Mouse (Mus musculus): ENCODE data around the gene Rnf208. TPM values are rescaled to one million over a fixed set of nuclear protein-coding genes. Genes with fewer than 3 reads are reported as not detected.

Rnf208 gene
- total and polyA plus RNA-seq, 3 experiments, result 0.22 to 54.7 (median 18.4) TPM

DNA sequence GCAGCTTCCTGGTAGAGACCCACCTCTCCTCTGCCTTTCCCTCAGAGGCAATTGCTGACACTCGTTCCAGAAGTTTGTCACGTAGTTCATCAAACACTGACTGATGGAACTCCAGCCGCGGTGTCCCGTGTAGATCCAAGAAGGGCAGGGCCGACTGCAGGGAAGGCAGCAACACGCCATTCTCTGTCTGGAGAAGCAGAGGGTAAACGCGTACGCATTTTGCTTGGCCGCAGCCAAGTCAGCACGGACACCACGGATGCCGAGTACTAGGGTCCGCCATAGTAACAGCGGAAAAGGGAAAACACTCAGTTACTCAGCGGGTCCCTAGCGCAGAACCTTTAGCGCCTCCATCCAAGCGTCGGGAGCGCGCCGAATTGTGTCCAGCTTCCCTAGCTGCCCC is 31.4 kb upstream of the Rnf208 start:
- ATAC-seq (ENCODE audit: extremely low read depth, insufficient number of reproducible peaks, low FRiP score, poor library complexity, severe bottlenecking) (no peak), DNase-seq (ENCODE audit: low spot score) (no peak)
- H3K4me3 ChIP-seq (ENCODE audit: low read depth, low read length), result peak overlapping the region; percentile 90
- peaks cover 9% of the 10 kb centered on the region for H3K27me3 ChIP-seq (ENCODE audit: insufficient read depth, low read length)
- peaks cover 47% of the 10 kb centered on the region for H3K36me3 ChIP-seq (replicated peaks)
- H3K4me1 ChIP-seq (ENCODE audit: insufficient read depth, low read depth, low read length), result peaks cover 63% of the 10 kb centered on the region
- H3K9me3 ChIP-seq (replicated peaks), result no peaks in the 10 kb centered on the region
- TF ChIP-seq TAL1 (conservative IDR thresholded peaks at IDR 0.05; ENCODE audit: low read depth, low read length) (no peak), GATA2 (IDR thresholded peaks at IDR 0.05; ENCODE audit: borderline replicate concordance, low read depth, low read length) (no peak)

DNA sequence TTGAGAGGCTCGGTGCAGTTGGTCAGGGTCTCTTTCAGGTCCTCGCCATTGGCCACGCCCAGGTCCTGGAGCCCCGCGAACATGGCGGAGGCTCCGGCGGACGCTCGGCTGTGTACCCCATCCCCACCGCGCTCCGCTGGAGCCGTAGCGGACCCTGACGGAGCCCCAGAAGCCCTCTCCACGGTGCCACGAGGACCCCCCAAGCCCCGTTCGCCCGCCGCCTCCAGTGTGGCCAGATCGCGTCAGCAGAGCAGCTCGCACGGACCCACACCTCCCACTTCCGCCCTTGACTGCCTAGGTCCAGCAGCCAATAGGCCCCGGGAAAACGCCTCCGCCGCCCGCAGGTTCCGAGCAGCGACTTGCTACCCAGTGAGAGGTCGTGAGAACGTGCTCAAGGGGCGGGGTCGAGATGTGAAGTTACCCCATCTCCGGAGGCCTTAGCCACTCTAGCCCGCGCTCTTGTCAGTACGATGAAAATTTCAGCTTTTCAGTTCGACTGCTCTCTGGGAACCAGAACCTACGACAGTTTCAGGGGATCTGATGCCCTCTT is 30.9 kb upstream of the Rnf208 start, which contains the start of gene Nelfb:
Gene Nelfb, minus strand, starts transcription at position 369 of the 550 bp plus-strand sequence.
- Histone ChIP-seq H3K36me3 (replicated peaks) (peaks cover 42% of the 10 kb centered on the region), H3K27me3 (ENCODE audit: insufficient read depth, low read length) (peaks cover 14% of the 10 kb centered on the region), H3K9me3 (replicated peaks) (no peaks in the 10 kb centered on the region), H3K4me1 (ENCODE audit: insufficient read depth, low read depth, low read length) (peaks cover 58% of the 10 kb centered on the region), H3K4me3 (ENCODE audit: low read depth, low read length) (peak within 1 kb of the TSS; percentile 90)
- ATAC-seq (ENCODE audit: extremely low read depth, insufficient number of reproducible peaks, low FRiP score, poor library complexity, severe bottlenecking), result peak; percentile 83
- TF ChIP-seq TAL1 (conservative IDR thresholded peaks at IDR 0.05; ENCODE audit: low read depth, low read length) (no peak), CTCF (IDR thresholded peaks at IDR 0.05; ENCODE audit: low read depth, low read length) (no peak), POLR2AphosphoS5 (IDR thresholded peaks at IDR 0.05; ENCODE audit: insufficient replicate concordance, low read depth, low read length) (no peak), GATA1 (IDR thresholded peaks at IDR 0.05; ENCODE audit: borderline replicate concordance, low read length) (no peak), GATA2 (IDR thresholded peaks at IDR 0.05; ENCODE audit: borderline replicate concordance, low read depth, low read length) (no peak)
- DNase-seq (ENCODE audit: low spot score), result peak; percentile 91

DNA sequence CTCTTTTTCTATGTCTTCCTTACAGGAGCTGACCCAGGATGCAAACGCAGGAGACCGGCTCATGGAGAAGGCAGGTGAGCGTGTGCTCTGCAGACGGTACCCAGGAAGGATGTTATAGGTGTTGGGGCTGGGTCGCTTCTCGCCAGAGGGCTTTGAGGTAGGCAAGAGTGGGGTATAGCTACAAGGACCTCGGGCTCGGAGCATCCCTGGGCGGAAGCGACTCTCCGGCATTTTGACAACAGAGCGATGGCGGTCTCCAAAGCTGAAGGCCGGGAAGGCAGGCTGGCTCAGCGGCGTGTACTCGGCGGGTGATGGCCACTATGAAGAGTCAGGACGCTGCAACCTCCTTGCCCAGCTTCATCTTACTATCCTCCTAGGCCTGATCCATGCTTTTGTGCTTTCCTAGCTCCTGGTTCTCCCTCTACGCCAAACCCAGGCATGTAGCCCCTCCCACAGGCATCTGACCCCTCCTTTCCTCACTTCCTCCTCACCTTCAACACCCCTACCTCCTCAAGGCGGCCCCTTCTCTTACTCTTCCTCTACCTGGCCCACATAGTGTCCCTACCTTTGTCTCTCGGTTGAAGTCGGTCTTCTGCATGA is 28.7 kb upstream of the Rnf208 start:
- ATAC-seq (ENCODE audit: extremely low read depth, insufficient number of reproducible peaks, low FRiP score, poor library complexity, severe bottlenecking) (no peak), DNase-seq (ENCODE audit: low spot score) (no peak)
- no peak for TF ChIP-seq CTCF (IDR thresholded peaks at IDR 0.05; ENCODE audit: low read depth, low read length)
- no peak for TF ChIP-seq GATA2 (IDR thresholded peaks at IDR 0.05; ENCODE audit: borderline replicate concordance, low read depth, low read length)
- no peak for TF ChIP-seq POLR2AphosphoS5 (IDR thresholded peaks at IDR 0.05; ENCODE audit: insufficient replicate concordance, low read depth, low read length)
- TF ChIP-seq TAL1 (conservative IDR thresholded peaks at IDR 0.05; ENCODE audit: low read depth, low read length), result no peak
- no peak for TF ChIP-seq GATA1 (IDR thresholded peaks at IDR 0.05; ENCODE audit: borderline replicate concordance, low read length)
- Histone ChIP-seq H3K9me3 (replicated peaks) (no peaks in the 10 kb centered on the region), H3K4me1 (ENCODE audit: insufficient read depth, low read depth, low read length) (peaks cover 42% of the 10 kb centered on the region), H3K27me3 (ENCODE audit: insufficient read depth, low read length) (peaks cover 17% of the 10 kb centered on the region), H3K36me3 (replicated peaks) (peaks cover 20% of the 10 kb centered on the region), H3K4me3 (ENCODE audit: low read depth, low read length) (no peak overlapping the region)

DNA sequence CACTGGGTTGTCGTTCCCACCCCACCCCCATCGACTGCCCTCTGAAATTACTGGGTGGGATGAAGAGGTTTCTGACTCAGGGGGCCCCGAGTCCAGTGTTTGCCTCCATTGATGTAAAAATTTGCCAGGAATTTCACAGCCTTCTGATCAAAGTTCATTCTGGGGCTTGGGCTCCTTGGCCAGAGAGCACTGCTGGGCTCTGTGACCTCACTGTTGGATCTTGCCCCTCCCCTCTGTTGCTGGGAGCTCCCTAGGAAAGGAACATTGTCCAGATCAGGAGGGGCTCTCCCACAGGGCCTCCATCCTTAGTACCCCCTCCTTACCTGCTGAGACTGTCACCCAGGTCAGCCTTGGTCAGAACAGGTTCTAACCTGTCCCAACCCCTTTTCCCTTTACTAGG is 27.6 kb upstream of the Rnf208 start, which contains the start of gene Stpg3:
Gene Stpg3, minus strand, starts transcription at position 194 of the 400 bp plus-strand sequence.
- H3K27me3 ChIP-seq (ENCODE audit: insufficient read depth, low read length), result peaks cover 19% of the 10 kb centered on the region
- peaks cover 38% of the 10 kb centered on the region for H3K4me1 ChIP-seq (ENCODE audit: insufficient read depth, low read depth, low read length)
- peaks cover 11% of the 10 kb centered on the region for H3K36me3 ChIP-seq (replicated peaks)
- no peaks in the 10 kb centered on the region for H3K9me3 ChIP-seq (replicated peaks)
- no peak for ATAC-seq (ENCODE audit: extremely low read depth, insufficient number of reproducible peaks, low FRiP score, poor library complexity, severe bottlenecking)
- no peak for TF ChIP-seq CTCF (IDR thresholded peaks at IDR 0.05; ENCODE audit: low read depth, low read length)
- TF ChIP-seq TAL1 (conservative IDR thresholded peaks at IDR 0.05; ENCODE audit: low read depth, low read length), result no peak
- no peak for TF ChIP-seq POLR2AphosphoS5 (IDR thresholded peaks at IDR 0.05; ENCODE audit: insufficient replicate concordance, low read depth, low read length)
- TF ChIP-seq GATA1 (IDR thresholded peaks at IDR 0.05; ENCODE audit: borderline replicate concordance, low read length), result no peak
- no peak for TF ChIP-seq GATA2 (IDR thresholded peaks at IDR 0.05; ENCODE audit: borderline replicate concordance, low read depth, low read length)
- DNase-seq (ENCODE audit: low spot score), result no peak
- H3K4me3 ChIP-seq (ENCODE audit: low read depth, low read length), result no peak within 1 kb of the TSS

DNA sequence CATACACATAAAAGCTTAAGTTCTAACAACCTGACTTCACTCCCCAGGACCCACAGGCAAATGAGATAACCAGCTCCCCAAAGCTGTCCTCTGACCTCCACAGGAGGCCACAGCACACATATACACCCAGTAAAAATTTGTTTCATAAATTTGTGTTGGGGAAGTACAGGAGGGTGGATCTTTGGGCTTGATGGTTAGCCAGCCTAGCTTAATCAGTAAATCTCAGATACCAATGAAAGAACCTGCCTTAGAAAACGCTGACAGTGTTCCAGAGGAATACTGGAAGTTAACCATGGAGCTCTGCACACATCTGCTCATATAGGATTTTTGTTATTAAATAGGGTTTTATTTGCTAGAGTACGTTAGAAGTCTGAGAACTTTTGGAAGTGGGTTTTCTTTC is 24.4 kb upstream of the Rnf208 start:
- no peak overlapping the region for H3K4me3 ChIP-seq (ENCODE audit: low read depth, low read length)
- H3K4me1 ChIP-seq (ENCODE audit: insufficient read depth, low read depth, low read length), result peaks cover 26% of the 10 kb centered on the region
- peaks cover 19% of the 10 kb centered on the region for H3K27me3 ChIP-seq (ENCODE audit: insufficient read depth, low read length)
- peaks cover 18% of the 10 kb centered on the region for H3K36me3 ChIP-seq (replicated peaks)
- TF ChIP-seq CTCF (IDR thresholded peaks at IDR 0.05; ENCODE audit: low read depth, low read length), result no peak
- H3K9me3 ChIP-seq (replicated peaks), result no peaks in the 10 kb centered on the region
- ATAC-seq (ENCODE audit: extremely low read depth, insufficient number of reproducible peaks, low FRiP score, poor library complexity, severe bottlenecking) (no peak), DNase-seq (ENCODE audit: low spot score) (no peak)

DNA sequence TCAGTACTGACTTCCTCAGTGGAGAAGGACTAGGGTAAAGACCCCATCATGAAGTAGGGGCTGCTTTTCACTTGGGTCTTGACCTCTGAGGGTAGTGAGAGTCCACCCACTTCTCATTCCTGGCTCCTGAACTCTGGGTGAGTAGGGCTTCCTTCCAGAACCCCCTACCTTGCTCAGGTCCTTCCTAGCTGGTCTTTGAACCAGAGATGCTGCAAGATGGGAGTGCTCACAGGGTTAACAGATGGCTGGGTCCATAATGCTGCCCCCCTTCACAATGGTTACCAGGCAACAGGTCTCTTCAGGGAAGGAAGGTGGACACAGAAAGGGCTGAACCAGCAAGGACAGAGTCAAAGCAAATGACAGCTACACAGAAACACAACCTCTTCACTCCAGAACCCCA is 23.6 kb upstream of the Rnf208 start, which contains the start of gene Fam166a:
Gene Fam166a, plus strand, starts transcription at position 301 of the 400 bp plus-strand sequence.
- ATAC-seq (ENCODE audit: extremely low read depth, insufficient number of reproducible peaks, low FRiP score, poor library complexity, severe bottlenecking) (no peak), DNase-seq (ENCODE audit: low spot score) (no peak)
- Histone ChIP-seq H3K4me1 (ENCODE audit: insufficient read depth, low read depth, low read length) (peaks cover 20% of the 10 kb centered on the region), H3K4me3 (ENCODE audit: low read depth, low read length) (no peak within 1 kb of the TSS), H3K36me3 (replicated peaks) (peaks cover 22% of the 10 kb centered on the region), H3K9me3 (replicated peaks) (no peaks in the 10 kb centered on the region), H3K27me3 (ENCODE audit: insufficient read depth, low read length) (peaks cover 19% of the 10 kb centered on the region)
- no peak for TF ChIP-seq GATA2 (IDR thresholded peaks at IDR 0.05; ENCODE audit: borderline replicate concordance, low read depth, low read length)
- no peak for TF ChIP-seq CTCF (IDR thresholded peaks at IDR 0.05; ENCODE audit: low read depth, low read length)
- no peak for TF ChIP-seq POLR2AphosphoS5 (IDR thresholded peaks at IDR 0.05; ENCODE audit: insufficient replicate concordance, low read depth, low read length)
- no peak for TF ChIP-seq GATA1 (IDR thresholded peaks at IDR 0.05; ENCODE audit: borderline replicate concordance, low read length)
- no peak for TF ChIP-seq TAL1 (conservative IDR thresholded peaks at IDR 0.05; ENCODE audit: low read depth, low read length)

Measured in G1E (cell line).